Mouse (Mus musculus) central nervous system, embryonic 14 days (tissue): Measurements from ENCODE around the gene Gm21973. TPM values are rescaled to one million over a fixed set of nuclear protein-coding genes. Genes with fewer than 3 reads are reported as not detected.

ENCODE experiments used
- polyA plus RNA-seq: library from polyadenylated mRNA; depleted of rRNA; stranded (reverse); fragments of >200 nt; gene quantifications from 2 replicates; pipeline ENCODE4 v1.2.3, GENCODE M21; 2012; rRNA removed

Gene Gm21973
- polyA plus RNA-seq, result not detected in 2 replicates

DNA sequence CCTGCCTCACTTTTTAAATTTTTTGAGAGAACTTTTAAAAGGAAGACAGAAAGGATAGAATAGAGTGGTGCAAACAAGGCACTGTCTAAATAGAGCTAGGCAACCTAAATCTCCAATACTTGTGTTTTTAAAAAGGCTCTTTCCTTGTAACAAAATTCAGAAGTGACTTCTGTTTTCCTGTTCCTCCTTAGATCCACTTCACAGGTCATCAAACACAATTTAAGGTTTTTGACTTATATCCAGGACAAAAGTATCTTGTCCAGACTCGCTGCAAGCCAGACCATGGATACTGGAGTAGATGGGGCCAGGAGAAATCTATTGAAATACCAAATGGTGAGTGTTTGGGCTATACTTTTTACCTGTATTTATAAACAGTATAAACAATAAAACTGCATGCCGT is at the start of gene Gm21973:
Gm21973 (plus strand) TSS at position 301 of the 400 bp plus-strand sequence.

DNA sequence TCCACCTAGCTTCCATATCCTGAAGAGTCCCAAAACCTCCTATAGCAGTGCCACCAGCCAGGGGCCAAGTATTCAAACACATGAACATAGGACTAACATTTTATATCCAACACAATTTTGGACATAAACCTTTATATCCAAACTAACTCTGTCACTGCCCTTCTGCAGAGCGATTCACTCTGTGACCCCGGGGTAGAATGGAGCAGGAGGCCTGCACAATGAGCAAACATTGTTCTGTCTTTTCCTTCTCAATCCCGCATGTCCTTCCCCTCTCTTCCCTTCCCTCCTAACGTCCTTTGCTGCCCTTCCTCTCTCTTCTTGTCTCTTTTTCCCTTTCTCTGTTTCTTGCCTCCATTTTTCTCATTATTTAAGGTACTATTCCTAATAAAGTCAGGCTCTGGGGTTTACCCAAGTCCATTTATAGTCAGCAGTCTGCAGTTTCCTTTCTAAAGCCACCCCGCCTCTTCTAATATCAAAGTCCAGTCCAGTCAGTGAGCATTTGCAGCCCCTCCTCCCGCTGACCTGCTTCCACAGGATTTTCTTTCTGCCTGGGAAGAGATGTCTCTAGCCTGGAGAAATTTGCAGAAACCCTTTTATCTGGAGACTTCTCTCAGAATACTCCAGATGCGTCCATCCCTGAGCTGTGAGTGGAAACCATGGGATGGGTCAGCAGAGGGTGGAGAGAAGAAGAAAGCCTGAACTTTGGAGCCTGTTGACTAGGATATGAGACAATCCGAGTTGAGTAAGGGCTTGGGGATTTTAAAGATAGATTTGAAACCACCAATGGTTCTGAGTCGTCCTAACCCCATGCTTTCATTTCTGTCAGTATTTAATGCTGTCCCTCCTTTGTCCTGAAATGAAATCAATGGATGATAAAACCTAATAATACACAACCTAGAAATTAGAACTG is 33.1 kb downstream of the Gm21973 start, which contains the start of gene Agxt2:
Agxt2 (plus strand) TSS at position 494 of the 910 bp plus-strand sequence.

Other genes starting within 250 kb of the Gm21973 start
- gene Prlr, start 148.1 kb upstream of the Gm21973 start, polyA plus RNA-seq, result 0.28 and 0.49 TPM in 2 replicates
- gene Agxt2, start 33.2 kb downstream of the Gm21973 start, polyA plus RNA-seq, result not detected in 2 replicates
- gene Dnajc21, start 145.1 kb downstream of the Gm21973 start, polyA plus RNA-seq, result 13.5 and 13.8 TPM in 2 replicates
- gene Brix1, start 160.6 kb downstream of the Gm21973 start, polyA plus RNA-seq, result 24.8 and 25.7 TPM in 2 replicates
- gene Rad1, start 160.6 kb downstream of the Gm21973 start, polyA plus RNA-seq, result 23.7 and 26.4 TPM in 2 replicates
- gene Ttc23l, start 233.3 kb downstream of the Gm21973 start, polyA plus RNA-seq, result not detected in 2 replicates